Mouse (Mus musculus): ENCODE data around the gene Ociad1. TPM values are rescaled to one million over a fixed set of nuclear protein-coding genes. Genes with fewer than 3 reads are reported as not detected.

Gene Ociad1
- polyA plus RNA-seq (2014; fragmentation: Nextera tagmentation; extraction: Ambion mirVana): 132 and 194 TPM in 2 replicates

DNA sequence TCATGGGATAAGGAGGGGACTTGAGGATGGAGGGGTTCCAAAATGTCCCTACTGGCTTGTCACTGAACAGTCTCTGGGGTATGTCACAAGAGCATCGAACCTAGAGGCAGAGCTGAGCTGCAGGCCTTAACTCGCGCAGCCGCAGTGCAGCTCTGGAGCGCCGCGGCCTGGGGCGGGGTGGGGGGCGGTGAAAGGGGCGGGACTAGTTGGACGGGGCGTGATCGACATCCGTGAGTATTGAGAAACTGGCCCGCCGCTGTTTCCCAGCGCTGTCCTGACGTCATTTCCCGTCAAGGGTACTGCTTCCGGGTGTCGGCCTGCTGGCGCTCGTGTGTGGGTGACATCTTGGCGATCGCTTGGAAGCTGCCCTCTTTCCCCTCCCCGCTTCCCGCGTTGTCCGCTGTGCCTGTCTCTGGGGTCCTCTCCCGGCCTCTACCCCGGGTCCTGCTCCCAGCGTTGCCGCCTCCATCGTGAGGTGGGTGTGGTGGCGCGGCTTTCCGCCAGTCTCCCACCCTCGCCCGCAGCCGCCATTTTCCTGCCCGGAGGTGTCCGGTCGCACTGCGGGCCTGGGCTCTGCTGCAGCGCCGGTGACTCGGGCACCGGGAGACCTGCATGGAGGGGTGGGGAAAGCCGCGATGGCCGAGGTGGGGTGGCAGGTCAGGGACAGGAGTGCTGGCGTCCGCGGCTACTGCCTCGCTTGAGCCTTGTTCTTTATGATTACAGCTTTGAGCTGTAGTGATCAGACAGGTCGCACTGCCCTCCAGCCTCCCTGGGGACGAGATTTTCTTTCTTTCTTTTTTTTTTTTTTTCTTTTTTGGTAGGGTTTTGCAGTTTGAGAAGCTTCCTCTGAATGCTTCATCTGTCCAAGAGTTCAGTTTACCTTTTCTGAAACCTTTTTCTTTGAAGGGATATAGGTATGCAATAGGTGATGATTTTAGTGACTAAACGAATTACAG lies at the start of gene Ociad1:
Ociad1 (plus strand) TSS at position 283 of the 956 bp plus-strand sequence.
- Histone ChIP-seq H3K4me2 (replicated peaks; ENCODE audit: low read depth, low read length) (peak within 1 kb of the TSS; percentile 65), H3K27ac (ENCODE audit: low read depth, low read length) (peak within 1 kb of the TSS; percentile 89), H3K36me3 (ENCODE audit: control insufficient read depth, insufficient read depth, low read length) (peaks cover 19% of the 10 kb centered on the region), H3K9me3 (ENCODE audit: control insufficient read depth, low read length) (no peaks in the 10 kb centered on the region), H3K9ac (ENCODE audit: low read depth, low read length) (peak within 1 kb of the TSS; percentile 79), H3K4me3 (ENCODE audit: low read length) (peak within 1 kb of the TSS; percentile 87), H3K4me1 (ENCODE audit: control insufficient read depth, insufficient read depth, low read length) (peaks cover 8% of the 10 kb centered on the region), H3K27me3 (ENCODE audit: control insufficient read depth, insufficient read depth, low read length) (no peaks in the 10 kb centered on the region)
- peak; percentile 99 for ATAC-seq (ENCODE audit: low FRiP score, low TSS enrichment)
- under 1% methylated on average over 55 of the region's 58 CpGs for whole genome bisulfite sequencing

DNA sequence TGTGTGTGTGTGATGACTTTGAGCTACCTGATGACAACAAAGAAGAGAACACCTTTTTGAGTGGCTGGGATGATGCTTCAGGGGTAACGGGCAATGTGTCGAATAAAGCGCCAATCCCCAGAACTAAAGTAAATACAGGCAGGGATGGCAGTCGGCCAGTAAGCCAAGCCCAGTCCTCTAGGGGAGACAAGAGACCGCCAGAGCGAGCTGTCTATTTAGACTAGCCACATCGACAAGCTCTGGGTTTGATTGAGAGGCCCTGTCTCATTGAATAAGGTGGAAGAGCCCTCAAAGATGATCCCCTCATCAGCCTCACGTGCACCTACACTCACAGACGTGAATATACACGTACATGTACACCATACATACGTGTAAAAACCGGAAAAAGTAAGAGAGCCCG lies 48.2 kb upstream of the Ociad1 start:
- no peak overlapping the region for H3K4me2 ChIP-seq (replicated peaks; ENCODE audit: low read depth, low read length)
- H3K36me3 ChIP-seq (ENCODE audit: control insufficient read depth, insufficient read depth, low read length): peaks cover 2% of the 10 kb centered on the region; the same call in 1 of the 2 replicates
- H3K4me1 ChIP-seq (ENCODE audit: control insufficient read depth, insufficient read depth, low read length): 0 out of 2 replicates have a peak, but pooled peaks cover 3% of the 10 kb centered on the region
- no peaks in the 10 kb centered on the region for H3K9me3 ChIP-seq (ENCODE audit: control insufficient read depth, low read length)
- H3K4me3 ChIP-seq (ENCODE audit: low read length): no peak overlapping the region
- no peak overlapping the region for H3K9ac ChIP-seq (ENCODE audit: low read depth, low read length)
- 80% methylated on average over 13 of the region's 13 CpGs for WGBS
- H3K27me3 ChIP-seq (ENCODE audit: control insufficient read depth, insufficient read depth, low read length): no peaks in the 10 kb centered on the region
- ATAC-seq (ENCODE audit: low FRiP score, low TSS enrichment): no peak
- H3K27ac ChIP-seq (ENCODE audit: low read depth, low read length): no peak overlapping the region

DNA sequence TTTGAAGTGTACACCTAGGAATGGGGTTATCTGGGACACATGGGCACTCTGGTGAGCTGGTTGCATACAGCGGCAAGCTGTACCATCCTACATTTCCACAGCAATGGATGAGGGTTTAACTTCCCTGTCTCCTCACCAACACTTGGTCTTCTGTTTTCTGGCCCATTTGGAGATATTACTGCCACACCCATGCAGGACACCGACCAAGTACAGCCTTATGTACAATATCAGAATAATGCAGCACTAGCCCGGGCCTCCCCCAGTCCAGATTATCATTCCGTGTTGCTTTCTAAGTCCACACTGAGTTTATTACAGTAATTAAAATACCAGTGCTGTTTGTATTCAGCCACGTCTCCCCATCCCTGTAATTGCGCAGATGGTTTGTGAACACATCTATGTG lies 46.2 kb upstream of the Ociad1 start:
- no peaks in the 10 kb centered on the region for H3K27me3 ChIP-seq (ENCODE audit: control insufficient read depth, insufficient read depth, low read length)
- H3K9ac ChIP-seq (ENCODE audit: low read depth, low read length): no peak overlapping the region
- 79% methylated on average over 6 of the region's 6 CpGs for WGBS
- H3K27ac ChIP-seq (ENCODE audit: low read depth, low read length): no peak overlapping the region
- peaks cover 7% of the 10 kb centered on the region; the same call in 1 of the 2 replicates for H3K36me3 ChIP-seq (ENCODE audit: control insufficient read depth, insufficient read depth, low read length)
- ATAC-seq (ENCODE audit: low FRiP score, low TSS enrichment): no peak
- no peak overlapping the region for H3K4me3 ChIP-seq (ENCODE audit: low read length)
- H3K4me2 ChIP-seq (replicated peaks; ENCODE audit: low read depth, low read length): no peak overlapping the region
- no peaks in the 10 kb centered on the region for H3K9me3 ChIP-seq (ENCODE audit: control insufficient read depth, low read length)
- H3K4me1 ChIP-seq (ENCODE audit: control insufficient read depth, insufficient read depth, low read length): 0 out of 2 replicates have a peak, but pooled peaks cover 3% of the 10 kb centered on the region

DNA sequence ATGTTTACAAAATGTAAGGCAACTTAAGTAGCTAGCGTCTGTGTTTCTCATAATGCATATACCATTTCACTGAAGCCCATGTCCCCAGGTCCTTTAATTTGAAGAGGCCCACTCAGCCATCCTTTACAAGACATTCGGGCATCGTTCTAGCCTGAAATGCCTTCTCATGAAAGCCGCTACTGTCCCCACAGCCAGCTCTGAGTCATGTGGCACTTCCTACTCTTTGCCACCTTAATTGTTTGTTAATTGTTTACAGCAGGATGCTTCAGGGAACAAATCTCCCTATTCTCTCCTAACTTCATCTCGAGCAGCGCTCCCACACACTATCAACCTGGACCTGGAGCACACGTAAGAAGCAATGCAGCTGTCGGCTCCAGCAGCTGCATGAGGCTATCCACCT lies 44.4 kb upstream of the Ociad1 start:
- Histone ChIP-seq H3K36me3 (ENCODE audit: control insufficient read depth, insufficient read depth, low read length) (peaks cover 7% of the 10 kb centered on the region; the same call in 1 of the 2 replicates), H3K4me1 (ENCODE audit: control insufficient read depth, insufficient read depth, low read length) (0 out of 2 replicates have a peak, but pooled peaks cover 4% of the 10 kb centered on the region), H3K9me3 (ENCODE audit: control insufficient read depth, low read length) (no peaks in the 10 kb centered on the region), H3K27me3 (ENCODE audit: control insufficient read depth, insufficient read depth, low read length) (no peaks in the 10 kb centered on the region), H3K4me3 (ENCODE audit: low read length) (no peak overlapping the region), H3K27ac (ENCODE audit: low read depth, low read length) (no peak overlapping the region), H3K9ac (ENCODE audit: low read depth, low read length) (no peak overlapping the region), H3K4me2 (replicated peaks; ENCODE audit: low read depth, low read length) (no peak overlapping the region)
- WGBS: 58% methylated on average over 8 of the region's 8 CpGs
- no peak for ATAC-seq (ENCODE audit: low FRiP score, low TSS enrichment)

DNA sequence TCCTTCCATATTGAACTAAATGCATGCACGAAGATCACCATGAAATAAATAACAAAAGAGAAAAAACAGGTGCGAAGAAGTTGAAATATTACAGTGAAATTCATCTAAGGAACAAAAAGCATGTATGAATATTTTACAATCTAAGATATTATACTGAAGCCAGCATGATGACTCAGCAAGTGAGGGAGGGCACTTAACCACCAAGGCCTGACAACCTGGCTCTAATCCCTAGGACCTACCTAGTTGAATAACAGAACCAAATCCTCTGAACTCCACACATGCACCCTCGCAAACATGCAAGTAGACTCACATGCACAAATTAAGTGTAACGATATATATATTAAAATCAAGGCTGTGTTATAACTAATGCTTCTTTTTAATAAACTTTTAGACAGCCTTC lies 43.2 kb upstream of the Ociad1 start:
- Histone ChIP-seq H3K4me3 (ENCODE audit: low read length) (no peak overlapping the region), H3K4me1 (ENCODE audit: control insufficient read depth, insufficient read depth, low read length) (peaks cover 15% of the 10 kb centered on the region; the same call in 1 of the 2 replicates), H3K9me3 (ENCODE audit: control insufficient read depth, low read length) (no peaks in the 10 kb centered on the region), H3K4me2 (replicated peaks; ENCODE audit: low read depth, low read length) (no peak overlapping the region), H3K27ac (ENCODE audit: low read depth, low read length) (no peak overlapping the region), H3K36me3 (ENCODE audit: control insufficient read depth, insufficient read depth, low read length) (peaks cover 7% of the 10 kb centered on the region; the same call in 1 of the 2 replicates), H3K27me3 (ENCODE audit: control insufficient read depth, insufficient read depth, low read length) (no peaks in the 10 kb centered on the region), H3K9ac (ENCODE audit: low read depth, low read length) (no peak overlapping the region)
- ATAC-seq (ENCODE audit: low FRiP score, low TSS enrichment): no peak
- 97% methylated on average over 4 of the region's 4 CpGs for WGBS

DNA sequence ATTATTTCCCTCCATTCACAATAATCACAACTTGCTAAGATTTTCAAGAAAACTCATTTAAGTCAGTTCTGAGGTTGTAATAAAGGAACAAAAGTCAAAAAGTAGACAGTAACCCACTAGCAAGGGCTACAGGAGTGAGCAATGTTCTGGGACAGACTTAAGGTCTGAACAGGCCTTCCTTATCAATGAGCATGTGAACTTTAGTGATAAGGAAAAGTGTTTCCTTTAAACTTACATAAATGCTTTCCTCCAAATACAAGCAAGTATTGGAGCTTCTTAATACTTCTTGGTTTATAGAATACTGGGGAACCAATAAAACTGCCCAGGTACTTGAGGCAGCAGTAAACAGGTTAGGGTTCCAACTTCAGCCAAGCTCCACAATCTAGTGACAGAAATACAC lies 39.8 kb upstream of the Ociad1 start:
- Histone ChIP-seq H3K4me1 (ENCODE audit: control insufficient read depth, insufficient read depth, low read length) (peaks cover 23% of the 10 kb centered on the region; the same call in 1 of the 2 replicates), H3K9me3 (ENCODE audit: control insufficient read depth, low read length) (no peaks in the 10 kb centered on the region), H3K27ac (ENCODE audit: low read depth, low read length) (no peak overlapping the region), H3K27me3 (ENCODE audit: control insufficient read depth, insufficient read depth, low read length) (no peaks in the 10 kb centered on the region), H3K4me2 (replicated peaks; ENCODE audit: low read depth, low read length) (no peak overlapping the region), H3K9ac (ENCODE audit: low read depth, low read length) (no peak overlapping the region), H3K36me3 (ENCODE audit: control insufficient read depth, insufficient read depth, low read length) (peaks cover 7% of the 10 kb centered on the region; the same call in 1 of the 2 replicates), H3K4me3 (ENCODE audit: low read length) (no peak overlapping the region)
- ATAC-seq (ENCODE audit: low FRiP score, low TSS enrichment): no peak

DNA sequence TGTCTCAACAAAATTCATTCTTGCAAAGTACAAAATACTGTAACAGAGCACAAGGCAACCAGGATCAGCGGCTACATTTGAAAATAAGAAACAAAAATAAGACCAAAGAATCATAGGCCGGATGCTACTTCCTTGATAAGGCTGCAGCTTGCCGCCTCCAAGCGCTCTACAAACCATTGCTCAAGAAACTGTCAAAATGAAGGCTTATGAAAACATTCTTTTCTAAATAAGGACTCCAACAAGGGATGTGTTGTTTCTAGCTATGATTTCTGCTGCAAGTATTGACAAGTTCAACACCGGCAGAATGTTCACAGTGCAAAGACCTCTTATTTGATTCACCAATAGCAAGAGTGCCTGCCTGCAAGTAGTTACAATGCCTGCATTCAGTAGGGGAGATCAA lies 37.9 kb upstream of the Ociad1 start:
- 28% methylated on average over 5 of the region's 5 CpGs for WGBS
- H3K27ac ChIP-seq (ENCODE audit: low read depth, low read length): peak overlapping the region; percentile 95; the same call in 1 of the 2 replicates
- H3K9me3 ChIP-seq (ENCODE audit: control insufficient read depth, low read length): no peaks in the 10 kb centered on the region
- H3K4me3 ChIP-seq (ENCODE audit: low read length): peak overlapping the region; percentile 98
- peak overlapping the region; percentile 91 for H3K9ac ChIP-seq (ENCODE audit: low read depth, low read length)
- peak overlapping the region; percentile 69 for H3K4me2 ChIP-seq (replicated peaks; ENCODE audit: low read depth, low read length)
- no peak for ATAC-seq (ENCODE audit: low FRiP score, low TSS enrichment)
- H3K27me3 ChIP-seq (ENCODE audit: control insufficient read depth, insufficient read depth, low read length): no peaks in the 10 kb centered on the region
- H3K4me1 ChIP-seq (ENCODE audit: control insufficient read depth, insufficient read depth, low read length): peaks cover 20% of the 10 kb centered on the region; the same call in 1 of the 2 replicates
- peaks cover 5% of the 10 kb centered on the region; the same call in 1 of the 2 replicates for H3K36me3 ChIP-seq (ENCODE audit: control insufficient read depth, insufficient read depth, low read length)

DNA sequence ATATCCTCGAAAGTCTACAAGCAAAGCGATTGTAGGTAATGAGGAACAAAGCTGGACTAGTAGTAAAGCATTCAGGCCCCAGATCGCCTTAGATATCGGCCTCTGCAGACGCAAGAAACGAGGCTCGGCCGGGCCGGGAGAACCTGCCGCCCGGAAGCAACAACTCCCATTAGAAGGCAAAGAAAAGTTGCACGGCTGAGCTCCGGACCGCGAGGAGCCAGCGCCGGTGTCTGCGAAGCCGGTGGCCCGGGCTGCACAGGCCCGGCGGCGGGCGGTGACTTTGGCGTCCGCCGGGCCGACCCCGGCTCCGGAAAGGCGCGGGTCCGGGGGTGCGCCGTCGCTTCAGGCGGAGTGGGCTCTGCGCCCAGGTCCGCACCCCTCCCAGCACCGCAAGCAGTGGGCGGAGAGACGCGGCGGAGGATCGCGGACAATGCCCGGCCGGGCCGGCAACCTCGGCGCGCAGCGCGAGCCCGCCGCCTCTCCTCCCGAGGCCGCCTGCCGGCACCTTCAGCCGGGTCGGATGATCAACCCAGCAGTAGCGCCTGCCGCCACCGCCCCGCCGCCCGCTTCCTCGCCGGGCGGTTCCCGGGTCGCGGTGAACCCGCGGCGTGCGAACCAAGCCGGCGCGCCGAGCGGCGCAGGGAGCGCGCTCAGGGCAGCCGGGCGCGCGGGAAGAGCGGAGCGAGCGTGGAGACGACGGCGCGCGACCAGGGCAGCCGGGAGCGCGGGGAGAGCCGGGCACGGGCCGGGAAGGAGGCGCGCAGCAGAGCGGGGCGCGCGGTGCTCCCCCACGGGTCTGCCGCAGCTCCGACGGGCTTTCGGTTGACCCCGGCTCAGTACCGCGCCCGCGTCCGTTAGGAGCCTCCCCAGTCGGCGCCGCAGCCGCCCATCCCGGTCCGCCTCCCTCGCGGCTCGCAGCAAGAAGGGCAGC lies 37.0 kb upstream of the Ociad1 start:
- H3K9me3 ChIP-seq (ENCODE audit: control insufficient read depth, low read length): no peaks in the 10 kb centered on the region

More for the DNA sequence above, 37.0 kb upstream of the Ociad1 start:
- Histone ChIP-seq H3K36me3 (ENCODE audit: control insufficient read depth, insufficient read depth, low read length) (no peaks in the 10 kb centered on the region; the same call in 1 of the 2 replicates), H3K27ac (ENCODE audit: low read depth, low read length) (peak overlapping the region; percentile 95), H3K27me3 (ENCODE audit: control insufficient read depth, insufficient read depth, low read length) (no peaks in the 10 kb centered on the region), H3K4me2 (replicated peaks; ENCODE audit: low read depth, low read length) (peak overlapping the region; percentile 69), H3K9ac (ENCODE audit: low read depth, low read length) (peak overlapping the region; percentile 91), H3K4me3 (ENCODE audit: low read length) (peak overlapping the region; percentile 98), H3K4me1 (ENCODE audit: control insufficient read depth, insufficient read depth, low read length) (peaks cover 20% of the 10 kb centered on the region; the same call in 1 of the 2 replicates)
- peak; percentile 55 for ATAC-seq (ENCODE audit: low FRiP score, low TSS enrichment)
- WGBS: under 1% methylated on average over 97 of the region's 129 CpGs

All from kidney, embryonic 14.5 days (tissue).